ENCODE assay signal across 14 mouse cellular contexts in genomic region chr5:32071824-32072223, GRCm38 (mm10).
"Had no signal": no experiment of that assay in that cellular context is flagged by ENCODE, and none has a peak within 500 bp of the region (broad histone marks: within the 10 kb centered on the region; RNA-seq: fewer than 3 reads in every experiment).

No protein-coding gene starts in this region.

- H3K9me3 ChIP-seq: liver, embryonic 13.5 days; lung, embryonic 15.5 days; neural tube, embryonic 13.5 days had no signal

- H3K9ac ChIP-seq: liver, embryonic 13.5 days; liver, postnatal 0 days; lung, embryonic 15.5 days; neural tube, embryonic 13.5 days had no signal

- H3K36me3 ChIP-seq: liver, embryonic 13.5 days; lung, embryonic 15.5 days; neural tube, embryonic 13.5 days had no signal

- H3K4me2 ChIP-seq: liver, embryonic 13.5 days; lung, embryonic 15.5 days; neural tube, embryonic 13.5 days had no signal

- H3K27ac ChIP-seq: kidney, postnatal 0 days; liver, embryonic 13.5 days; lung, embryonic 15.5 days; neural tube, embryonic 13.5 days had no signal

- H3K4me1 ChIP-seq: lung, embryonic 15.5 days; neural tube, embryonic 13.5 days had no signal

- H3K27me3 ChIP-seq: liver, embryonic 13.5 days; lung, embryonic 15.5 days; neural tube, embryonic 13.5 days had no signal

- DNase-seq: kidney, adult 11 months; kidney, adult 9 months; kidney, postnatal 4 days; liver; liver, embryonic 13.5 days; liver, postnatal 0 days; lung, postnatal 36 days; midbrain, embryonic 14.5 days; retina, postnatal 1 day; thymus, postnatal 4 days had no signal

- H3K4me3 ChIP-seq: layer of hippocampus, adult 2 months; liver, embryonic 13.5 days; lung, embryonic 15.5 days; neural tube, embryonic 13.5 days had no signal

- ATAC-seq: liver, postnatal 0 days had no signal
